Mouse (Mus musculus): ENCODE data around the gene Wdr5b. TPM values are rescaled to one million over a fixed set of nuclear protein-coding genes. Genes with fewer than 3 reads are reported as not detected.

Gene Wdr5b
- polyA plus RNA-seq, 1 experiment from 2014 or later = 6.5 TPM

DNA sequence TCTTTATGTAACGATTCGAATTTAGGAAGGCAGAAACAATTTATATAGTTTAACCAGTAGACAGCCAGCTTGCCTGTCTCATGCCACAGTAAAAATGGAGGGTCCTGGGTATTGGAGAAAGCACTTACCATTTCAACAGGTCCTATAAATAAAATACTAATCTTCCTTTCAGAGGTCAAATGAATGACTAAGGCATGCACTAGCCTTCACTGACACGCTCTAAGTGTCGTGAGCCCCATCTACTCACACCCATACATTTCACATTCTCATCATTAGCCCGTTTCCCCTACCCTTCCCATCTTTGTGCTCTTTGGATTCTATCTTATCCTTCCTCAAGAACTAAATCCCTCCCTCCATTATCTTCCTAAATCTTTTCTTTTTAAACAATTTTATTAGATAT is 23.9 kb downstream of the Wdr5b start:
- H3K36me3 ChIP-seq (ENCODE audit: control insufficient read depth, insufficient read depth) = peaks cover 11% of the 10 kb centered on the region
- H3K9ac ChIP-seq (ENCODE audit: low read length) = no peak overlapping the region; the same call in 1 of the 2 replicates
- peak overlapping the region; percentile 23 for H3K4me2 ChIP-seq (ENCODE audit: low read depth, low read length)
- peaks cover 60% of the 10 kb centered on the region for H3K4me1 ChIP-seq (ENCODE audit: control insufficient read depth, insufficient read depth, low read length)
- ATAC-seq (replicated peaks; ENCODE audit: extremely low read depth, insufficient read depth, low FRiP score) = peak; percentile 42
- peak overlapping the region; percentile 79 for H3K27ac ChIP-seq (ENCODE audit: low read length)
- no peak overlapping the region for H3K4me3 ChIP-seq (ENCODE audit: low read length)
- H3K27me3 ChIP-seq (ENCODE audit: control insufficient read depth, insufficient read depth, low read length) = no peaks in the 10 kb centered on the region
- no peaks in the 10 kb centered on the region for H3K9me3 ChIP-seq (replicated peaks; ENCODE audit: control insufficient read depth, low read length)
- 45% methylated on average over 5 of the region's 5 CpGs for WGBS

DNA sequence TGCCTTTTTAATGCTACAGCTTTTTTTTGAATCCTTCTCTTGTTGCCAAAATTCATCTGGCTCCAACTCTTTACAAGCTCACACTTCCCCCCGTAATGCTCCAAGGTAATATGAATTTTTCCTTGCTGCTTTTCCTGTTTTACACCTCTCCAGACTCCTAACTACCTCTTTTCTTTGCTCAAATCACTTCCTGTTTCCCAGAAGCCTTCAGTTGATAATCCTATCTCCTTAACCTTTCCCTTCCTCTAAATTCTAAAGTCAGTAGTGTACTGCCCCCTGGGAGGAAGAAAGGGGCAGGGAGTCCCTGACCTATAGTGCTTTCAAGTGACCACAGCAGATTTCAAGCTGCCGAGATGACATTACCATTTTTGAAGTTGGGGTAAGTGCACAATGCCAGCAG is 26.7 kb downstream of the Wdr5b start:
- Histone ChIP-seq H3K9ac (ENCODE audit: low read length) (no peak overlapping the region), H3K27me3 (ENCODE audit: control insufficient read depth, insufficient read depth, low read length) (no peaks in the 10 kb centered on the region), H3K9me3 (replicated peaks; ENCODE audit: control insufficient read depth, low read length) (no peaks in the 10 kb centered on the region), H3K4me3 (ENCODE audit: low read length) (no peak overlapping the region), H3K27ac (ENCODE audit: low read length) (peak overlapping the region; percentile 46; the same call in 1 of the 2 replicates), H3K4me2 (ENCODE audit: low read depth, low read length) (peak overlapping the region; percentile 79; the same call in 1 of the 2 replicates), H3K4me1 (ENCODE audit: control insufficient read depth, insufficient read depth, low read length) (peaks cover 57% of the 10 kb centered on the region), H3K36me3 (ENCODE audit: control insufficient read depth, insufficient read depth) (peaks cover 9% of the 10 kb centered on the region)
- ATAC-seq (replicated peaks; ENCODE audit: extremely low read depth, insufficient read depth, low FRiP score) = no peak
- 48% methylated on average over 2 of the region's 2 CpGs for WGBS

DNA sequence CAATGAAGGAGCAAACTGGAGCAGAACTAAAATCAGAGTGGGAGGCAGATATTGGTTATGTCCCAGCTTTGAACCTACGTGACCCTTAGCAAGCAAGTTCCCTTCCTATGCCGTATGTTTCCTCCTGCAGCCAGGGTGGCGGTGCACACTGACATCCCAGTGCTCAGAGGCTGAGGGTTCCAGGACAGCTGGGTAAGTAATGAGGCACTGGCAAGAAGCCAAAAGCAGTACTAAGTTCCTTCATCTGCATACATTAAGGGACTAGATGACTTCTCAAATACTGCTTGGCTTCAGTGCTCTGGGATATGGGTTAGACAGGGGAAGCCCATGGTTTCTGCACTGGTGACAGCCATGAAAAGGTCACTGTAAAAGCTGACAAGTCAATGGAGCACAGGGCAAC is 27.4 kb downstream of the Wdr5b start:
- Histone ChIP-seq H3K27me3 (ENCODE audit: control insufficient read depth, insufficient read depth, low read length) (no peaks in the 10 kb centered on the region), H3K4me3 (ENCODE audit: low read length) (peak overlapping the region; percentile 71), H3K4me2 (ENCODE audit: low read depth, low read length) (peak overlapping the region; percentile 79), H3K27ac (ENCODE audit: low read length) (peak overlapping the region; percentile 49), H3K36me3 (ENCODE audit: control insufficient read depth, insufficient read depth) (peaks cover 9% of the 10 kb centered on the region), H3K9ac (ENCODE audit: low read length) (peak overlapping the region; percentile 95), H3K4me1 (ENCODE audit: control insufficient read depth, insufficient read depth, low read length) (peaks cover 53% of the 10 kb centered on the region), H3K9me3 (replicated peaks; ENCODE audit: control insufficient read depth, low read length) (no peaks in the 10 kb centered on the region)
- 45% methylated on average over 3 of the region's 3 CpGs for WGBS
- ATAC-seq (replicated peaks; ENCODE audit: extremely low read depth, insufficient read depth, low FRiP score) = no peak

DNA sequence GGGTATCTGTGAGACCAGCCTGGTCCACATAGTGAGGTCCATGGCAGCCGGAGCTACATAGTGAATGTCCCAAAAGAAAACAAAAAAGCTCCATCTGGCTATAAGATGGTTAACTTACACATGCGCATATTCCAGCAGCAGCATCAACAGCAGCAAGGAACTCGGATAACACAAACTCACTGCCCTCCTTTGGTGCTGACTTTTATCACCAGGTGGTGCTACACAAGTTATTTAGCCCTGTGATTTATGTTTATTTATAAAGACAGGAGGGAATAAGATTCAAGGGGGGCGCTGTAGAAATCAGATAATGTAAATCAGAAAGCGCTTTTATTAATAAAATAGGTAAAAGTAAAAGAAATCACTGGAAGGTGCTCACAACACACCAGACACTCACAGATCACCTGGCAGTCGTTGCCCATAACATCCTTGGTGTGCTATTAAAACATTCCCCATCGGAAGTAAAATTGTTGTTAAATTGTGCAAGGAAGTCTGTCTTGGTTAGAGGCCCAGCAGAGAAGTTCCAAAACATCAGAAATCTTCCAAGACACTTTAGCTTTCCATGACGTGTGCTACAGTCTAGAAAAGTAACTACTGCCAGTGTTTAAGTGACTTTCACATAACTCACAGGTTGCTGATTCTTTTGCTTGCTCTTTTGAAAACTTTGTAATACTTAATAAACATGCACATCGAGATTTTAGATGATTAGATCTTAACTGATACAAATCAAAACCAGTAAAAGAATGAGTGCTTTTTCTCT is 29.0 kb downstream of the Wdr5b start:
- peaks cover 37% of the 10 kb centered on the region for H3K4me1 ChIP-seq (ENCODE audit: control insufficient read depth, insufficient read depth, low read length)
- peak overlapping the region; percentile 63 for H3K27ac ChIP-seq (ENCODE audit: low read length)
- H3K4me2 ChIP-seq (ENCODE audit: low read depth, low read length) = peak overlapping the region; percentile 79
- peak overlapping the region; percentile 71 for H3K4me3 ChIP-seq (ENCODE audit: low read length)
- no peaks in the 10 kb centered on the region for H3K9me3 ChIP-seq (replicated peaks; ENCODE audit: control insufficient read depth, low read length)
- peaks cover 9% of the 10 kb centered on the region for H3K36me3 ChIP-seq (ENCODE audit: control insufficient read depth, insufficient read depth)
- H3K9ac ChIP-seq (ENCODE audit: low read length) = peak overlapping the region; percentile 95
- no peak for ATAC-seq (replicated peaks; ENCODE audit: extremely low read depth, insufficient read depth, low FRiP score)
- no peaks in the 10 kb centered on the region for H3K27me3 ChIP-seq (ENCODE audit: control insufficient read depth, insufficient read depth, low read length)
- WGBS = 21% methylated on average over 9 of the region's 9 CpGs

DNA sequence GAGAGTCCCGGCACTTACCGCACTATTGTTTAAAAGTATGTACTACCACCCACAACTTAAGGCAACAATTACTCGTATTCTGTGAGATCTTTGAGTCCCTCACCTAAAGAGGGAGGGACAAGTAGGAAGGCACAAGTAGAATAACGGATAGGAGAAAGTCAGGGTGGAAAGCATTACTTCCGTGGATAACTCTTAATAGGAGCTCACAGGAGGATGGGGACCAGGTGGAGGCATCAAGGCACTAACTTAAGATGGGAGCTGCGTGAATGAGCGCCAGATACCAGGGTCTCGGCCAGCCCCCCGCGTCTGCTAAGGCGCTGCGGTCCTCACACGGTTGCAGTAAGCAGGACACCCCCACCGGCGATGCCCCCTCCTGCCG is 30.1 kb downstream of the Wdr5b start:
- ATAC-seq (replicated peaks; ENCODE audit: extremely low read depth, insufficient read depth, low FRiP score) = no peak
- H3K27me3 ChIP-seq (ENCODE audit: control insufficient read depth, insufficient read depth, low read length) = no peaks in the 10 kb centered on the region
- peak overlapping the region; percentile 79 for H3K4me2 ChIP-seq (ENCODE audit: low read depth, low read length)
- H3K4me3 ChIP-seq (ENCODE audit: low read length) = peak overlapping the region; percentile 71
- H3K4me1 ChIP-seq (ENCODE audit: control insufficient read depth, insufficient read depth, low read length) = peaks cover 29% of the 10 kb centered on the region
- 0% methylated on average over 16 of the region's 16 CpGs for WGBS
- peak overlapping the region; percentile 100 for H3K27ac ChIP-seq (ENCODE audit: low read length)
- H3K36me3 ChIP-seq (ENCODE audit: control insufficient read depth, insufficient read depth) = peaks cover 9% of the 10 kb centered on the region
- no peaks in the 10 kb centered on the region for H3K9me3 ChIP-seq (replicated peaks; ENCODE audit: control insufficient read depth, low read length)
- H3K9ac ChIP-seq (ENCODE audit: low read length) = peak overlapping the region; percentile 95

DNA sequence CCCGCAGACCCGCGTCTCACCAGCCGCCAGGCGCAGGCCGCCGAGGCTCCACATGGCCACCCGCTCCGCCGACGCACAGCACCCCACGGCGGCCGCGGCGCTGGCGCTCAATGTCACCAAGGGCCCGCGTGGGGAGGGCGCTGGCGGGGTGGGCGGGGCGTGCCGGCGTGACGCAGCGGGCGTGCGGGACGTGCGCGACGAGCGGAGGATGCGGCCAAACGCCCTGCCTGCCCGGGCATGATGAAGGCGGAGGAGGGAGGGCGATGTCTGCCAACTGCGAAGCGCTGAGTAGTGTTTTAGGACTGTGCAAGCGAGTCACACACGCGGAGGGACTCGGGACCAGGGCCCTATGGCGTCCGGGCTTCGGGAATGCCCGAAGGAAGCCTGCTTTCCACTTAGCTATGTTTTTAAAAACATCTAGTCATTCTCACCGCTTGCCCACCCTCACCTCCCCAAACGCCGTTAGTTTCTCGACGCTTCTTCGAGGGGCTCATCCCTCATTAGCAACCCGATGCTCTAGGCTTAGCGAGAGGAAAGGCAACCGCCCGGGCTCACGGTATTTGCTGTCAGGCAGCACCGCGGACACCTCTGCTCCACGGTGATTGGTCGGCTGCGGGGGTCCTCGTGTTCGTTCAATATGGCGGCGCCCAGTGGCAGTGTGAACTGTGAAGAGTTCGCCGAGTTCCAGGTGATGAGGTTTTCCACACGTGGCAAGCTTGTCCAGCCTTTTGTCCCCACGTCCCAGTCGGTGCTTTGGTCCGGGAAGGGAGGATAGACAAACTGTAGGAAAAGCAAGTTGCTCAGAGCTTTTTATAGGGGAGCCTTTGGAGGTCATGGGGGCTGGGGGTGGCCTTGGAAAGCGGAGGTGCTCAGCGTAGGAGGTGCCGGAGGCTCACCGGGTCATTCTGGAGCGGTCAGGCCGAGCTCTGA is 30.7 kb downstream of the Wdr5b start, which contains the start of the genes Fam162a and Ccdc58:
TSS of gene Fam162a (minus strand) at position 145 of the 930 bp plus-strand sequence.
TSS of gene Ccdc58 (plus strand) at position 236 of the 930 bp plus-strand sequence.
- H3K4me1 ChIP-seq (ENCODE audit: control insufficient read depth, insufficient read depth, low read length) = peaks cover 26% of the 10 kb centered on the region
- peaks cover 9% of the 10 kb centered on the region for H3K36me3 ChIP-seq (ENCODE audit: control insufficient read depth, insufficient read depth)
- peak within 1 kb of the TSS; percentile 71 for H3K4me3 ChIP-seq (ENCODE audit: low read length)
- peak within 1 kb of the TSS; percentile 95 for H3K9ac ChIP-seq (ENCODE audit: low read length)
- WGBS = under 1% methylated on average over 81 of the region's 81 CpGs
- no peaks in the 10 kb centered on the region for H3K27me3 ChIP-seq (ENCODE audit: control insufficient read depth, insufficient read depth, low read length)
- no peaks in the 10 kb centered on the region for H3K9me3 ChIP-seq (replicated peaks; ENCODE audit: control insufficient read depth, low read length)
- peak within 1 kb of the TSS; percentile 79 for H3K4me2 ChIP-seq (ENCODE audit: low read depth, low read length)
- peak; percentile 93 for ATAC-seq (replicated peaks; ENCODE audit: extremely low read depth, insufficient read depth, low FRiP score)
- H3K27ac ChIP-seq (ENCODE audit: low read length) = peak within 1 kb of the TSS; percentile 100

DNA sequence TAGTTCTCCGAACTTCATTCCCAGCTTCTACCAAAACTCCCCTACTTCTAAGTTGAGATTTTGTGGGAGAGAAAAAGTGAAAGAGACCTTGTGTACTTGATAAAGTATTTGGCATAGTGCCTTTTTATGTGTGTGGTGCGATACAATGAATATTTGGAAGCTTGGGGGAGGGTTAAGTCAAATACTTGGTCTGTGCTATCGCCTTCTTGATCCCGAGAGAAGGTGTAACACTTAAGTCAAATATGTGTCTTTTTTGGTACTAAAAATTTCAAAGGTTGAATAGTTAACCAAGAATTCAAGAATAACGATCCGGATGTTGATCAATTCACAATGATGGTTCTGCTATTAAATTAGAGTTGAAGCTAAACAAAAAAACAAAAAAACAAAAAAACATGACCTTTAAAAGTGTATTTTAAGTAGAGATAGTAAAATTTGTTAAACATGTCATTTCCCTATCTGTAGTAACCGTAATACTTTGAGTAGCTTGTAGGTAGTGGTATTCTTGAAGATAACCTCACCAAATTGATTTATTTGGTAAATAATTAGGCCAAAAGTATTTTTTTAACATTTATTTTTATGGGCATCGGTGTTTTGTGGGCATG is 31.5 kb downstream of the Wdr5b start:
- 0 out of 2 replicates have a peak, but pooled peaks cover 4% of the 10 kb centered on the region for H3K36me3 ChIP-seq (ENCODE audit: control insufficient read depth, insufficient read depth)

DNA sequence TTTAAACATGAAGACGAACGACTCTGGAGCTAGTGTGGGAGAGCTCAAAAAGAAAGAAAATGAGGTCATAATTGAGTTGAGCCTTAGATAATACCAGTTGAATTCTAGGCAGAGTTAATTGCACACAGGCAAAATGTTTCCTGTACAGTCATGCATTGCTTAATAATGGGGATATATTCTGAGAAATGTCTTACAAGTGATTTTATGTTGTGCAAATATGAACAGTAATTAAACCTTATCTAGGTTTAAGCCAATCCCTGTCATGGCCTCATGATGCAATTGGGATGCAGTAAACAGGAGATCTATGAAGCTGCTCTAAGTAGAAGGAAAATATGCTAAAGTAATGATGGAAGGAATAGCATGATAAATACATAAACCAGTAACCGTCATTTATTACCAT is 33.8 kb downstream of the Wdr5b start:
- ATAC-seq (replicated peaks; ENCODE audit: extremely low read depth, insufficient read depth, low FRiP score) = no peak
- H3K4me3 ChIP-seq (ENCODE audit: low read length) = no peak overlapping the region
- no peaks in the 10 kb centered on the region for H3K9me3 ChIP-seq (replicated peaks; ENCODE audit: control insufficient read depth, low read length)
- peaks cover 2% of the 10 kb centered on the region for H3K4me1 ChIP-seq (ENCODE audit: control insufficient read depth, insufficient read depth, low read length)
- H3K27ac ChIP-seq (ENCODE audit: low read length) = no peak overlapping the region
- H3K9ac ChIP-seq (ENCODE audit: low read length) = no peak overlapping the region
- 90% methylated on average over 3 of the region's 3 CpGs for WGBS
- no peaks in the 10 kb centered on the region for H3K27me3 ChIP-seq (ENCODE audit: control insufficient read depth, insufficient read depth, low read length)
- no peaks in the 10 kb centered on the region for H3K36me3 ChIP-seq (ENCODE audit: control insufficient read depth, insufficient read depth)
- no peak overlapping the region for H3K4me2 ChIP-seq (ENCODE audit: low read depth, low read length)

More for the DNA sequence above, 31.5 kb downstream of the Wdr5b start:
- WGBS = 22% methylated on average over 8 of the region's 8 CpGs
- Histone ChIP-seq H3K4me3 (ENCODE audit: low read length) (peak overlapping the region; percentile 71), H3K4me2 (ENCODE audit: low read depth, low read length) (peak overlapping the region; percentile 79), H3K9me3 (replicated peaks; ENCODE audit: control insufficient read depth, low read length) (no peaks in the 10 kb centered on the region), H3K27me3 (ENCODE audit: control insufficient read depth, insufficient read depth, low read length) (no peaks in the 10 kb centered on the region), H3K27ac (ENCODE audit: low read length) (peak overlapping the region; percentile 100), H3K9ac (ENCODE audit: low read length) (peak overlapping the region; percentile 95), H3K4me1 (ENCODE audit: control insufficient read depth, insufficient read depth, low read length) (peaks cover 20% of the 10 kb centered on the region)
- no peak for ATAC-seq (replicated peaks; ENCODE audit: extremely low read depth, insufficient read depth, low FRiP score)

Measured in heart, embryonic 16.5 days (tissue).